ENCODE assay signal across 8 mouse cellular contexts in genomic region chr4:82589345-82589890, GRCm38 (mm10).
DNase-seq lines count a peak whose midpoint lies in the region; ATAC-seq lines count a peak whose summit lies in the region.

No protein-coding gene starts in this region.

- WGBS in embryonic facial prominence, embryonic 11.5 days = 26% methylated on average over 4 of the region's 4 CpGs
- whole genome bisulfite sequencing in stomach, embryonic 15.5 days = 17% methylated on average over 4 of the region's 4 CpGs

- intact Hi-C loops in heart, postnatal 10 days (cut with DNase I) = loop anchor here (1.0 to 2.0 kb wide), 2 partner anchors 83 to 1022 kb away; no protein-coding TSS in a partner anchor

- no peak overlapping the region for H3K27ac ChIP-seq in embryonic facial prominence, embryonic 11.5 days (replicated peaks; ENCODE audit: low read depth, low read length)
- H3K27ac ChIP-seq in stomach, embryonic 15.5 days = no peak overlapping the region

- DNase-seq in 3134 (ENCODE audit: extremely low read depth, insufficient read length, low spot score) (peak; percentile 28), adipocyte (ENCODE audit: low spot score) (peak; percentile 80)
- peak; percentile 68 for DNase-seq in embryonic facial prominence, embryonic 11.5 days (ENCODE audit: low spot score)
- DNase-seq in heart, postnatal 10 days = peak; percentile 80 to 83
- peak; percentile 38 to 62 for DNase-seq in kidney, postnatal 4 days
- peak; percentile 56 for DNase-seq in lung, postnatal 14 days

- no peak overlapping the region for H3K4me2 ChIP-seq in embryonic facial prominence, embryonic 11.5 days (ENCODE audit: low read depth, low read length)
- H3K4me2 ChIP-seq in stomach, embryonic 15.5 days = no peak overlapping the region

- H3K4me3 ChIP-seq in embryonic facial prominence, embryonic 11.5 days (ENCODE audit: low read depth, low read length) = no peak overlapping the region
- H3K4me3 ChIP-seq in stomach, embryonic 15.5 days (replicated peaks) = no peak overlapping the region

- H3K36me3 ChIP-seq in embryonic facial prominence, embryonic 11.5 days (replicated peaks; ENCODE audit: control insufficient read depth, insufficient read depth, low read depth, low read length) = no peaks in the 10 kb centered on the region
- H3K36me3 ChIP-seq in stomach, embryonic 15.5 days = no peaks in the 10 kb centered on the region

- H3K9ac ChIP-seq in embryonic facial prominence, embryonic 11.5 days (replicated peaks; ENCODE audit: low read length) = no peak overlapping the region
- H3K9ac ChIP-seq in stomach, embryonic 15.5 days = no peak overlapping the region

- no peaks in the 10 kb centered on the region for H3K9me3 ChIP-seq in embryonic facial prominence, embryonic 11.5 days (replicated peaks; ENCODE audit: control insufficient read depth, low read length)
- H3K9me3 ChIP-seq in stomach, embryonic 15.5 days = no peaks in the 10 kb centered on the region

- H3K27me3 ChIP-seq in embryonic facial prominence, embryonic 11.5 days (ENCODE audit: control insufficient read depth, insufficient read depth, low read length) = no peaks in the 10 kb centered on the region
- H3K27me3 ChIP-seq in stomach, embryonic 15.5 days (replicated peaks) = no peaks in the 10 kb centered on the region

- H3K4me1 ChIP-seq in embryonic facial prominence, embryonic 11.5 days (ENCODE audit: control insufficient read depth, insufficient read depth, low read length) = no peaks in the 10 kb centered on the region
- H3K4me1 ChIP-seq in stomach, embryonic 15.5 days = peaks cover 4% of the 10 kb centered on the region; the same call in 1 of the 2 replicates

- ATAC-seq in embryonic facial prominence, embryonic 11.5 days (replicated peaks; ENCODE audit: insufficient number of reproducible peaks, low FRiP score, low TSS enrichment, low read depth) = 0 out of 2 replicates have a peak, but pooled peaks have one; percentile 39
- ATAC-seq in stomach, embryonic 15.5 days (ENCODE audit: insufficient read depth, low FRiP score, low read depth) = peak; percentile 70
- ATAC-seq in megakaryocyte, adult 5-6 weeks (ENCODE audit: poor library complexity, severe bottlenecking) = no peak

Comparison
In these comparisons a context has a peak if more than half of its experiments do, and no peak if none do; other contexts are left out.
1. DNase-seq: peak in every context shown above with its lines; median percentile 82 in heart, postnatal 10 days; 80 in adipocyte; 68 in embryonic facial prominence, embryonic 11.5 days; 56 in lung, postnatal 14 days; 50 in kidney, postnatal 4 days; 28 in 3134.